Mouse (Mus musculus): ENCODE data around the gene Kctd12. TPM values are rescaled to one million over a fixed set of nuclear protein-coding genes. Genes with fewer than 3 reads are reported as not detected.

Gene Kctd12
- polyA plus RNA-seq, 1 experiment from 2014 or later: 14.6 TPM

DNA sequence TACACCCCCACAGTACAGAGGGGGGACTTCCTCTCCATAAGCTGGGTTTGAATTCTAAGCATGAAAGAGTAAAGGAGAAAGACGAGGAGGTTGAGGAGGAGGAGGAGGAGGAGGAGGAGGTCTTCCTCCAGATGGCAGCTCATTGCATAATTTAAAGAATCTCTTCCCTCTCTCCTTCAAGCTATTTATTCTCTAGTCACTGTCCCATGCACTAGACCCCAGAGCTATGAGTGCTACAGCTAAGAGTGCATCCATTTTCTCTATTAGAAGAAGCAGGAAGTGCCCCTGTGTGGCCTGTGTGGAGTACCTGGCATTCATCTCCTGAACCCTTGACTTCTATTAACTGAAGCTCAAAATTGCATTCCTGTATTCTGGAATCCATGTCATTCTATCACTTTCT, 51.5 kb downstream of the Kctd12 start:
- H3K36me3 ChIP-seq (ENCODE audit: control insufficient read depth, insufficient read depth, low read length): no peaks in the 10 kb centered on the region
- 70% methylated on average over 1 of the region's 1 CpGs for WGBS

DNA sequence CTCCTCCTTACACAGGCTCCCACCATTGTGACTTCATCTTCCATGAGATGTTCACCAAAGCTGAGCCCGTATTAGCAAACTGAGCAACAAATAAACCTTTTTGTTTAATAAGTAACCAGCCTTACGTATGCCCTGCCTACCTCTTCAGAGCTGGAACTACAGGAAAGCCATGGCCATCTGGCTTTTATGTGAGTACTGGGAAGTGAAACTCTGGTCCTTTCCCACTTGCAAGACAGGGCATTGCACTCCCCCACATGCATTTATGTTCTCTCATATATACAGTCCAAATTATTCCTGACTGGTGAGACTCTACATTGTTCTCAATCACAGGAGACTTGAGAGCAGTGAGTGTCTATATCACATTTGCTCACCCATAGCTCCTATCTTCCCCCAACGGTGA, 52.9 kb downstream of the Kctd12 start:
- no peaks in the 10 kb centered on the region for H3K27me3 ChIP-seq (replicated peaks; ENCODE audit: control insufficient read depth, insufficient read depth, low read length)
- no peak overlapping the region for H3K9ac ChIP-seq (ENCODE audit: low read depth, low read length)
- WGBS: 83% methylated on average over 3 of the region's 3 CpGs
- H3K36me3 ChIP-seq (ENCODE audit: control insufficient read depth, insufficient read depth, low read length): no peaks in the 10 kb centered on the region
- no peak for ATAC-seq
- H3K4me3 ChIP-seq (ENCODE audit: low read length): no peak overlapping the region
- no peak overlapping the region for H3K4me2 ChIP-seq (ENCODE audit: low read length)
- H3K27ac ChIP-seq (ENCODE audit: low read depth, low read length): no peak overlapping the region
- H3K4me1 ChIP-seq (ENCODE audit: control insufficient read depth, insufficient read depth, low read depth, low read length): peaks cover 4% of the 10 kb centered on the region; the same call in 1 of the 2 replicates
- no peaks in the 10 kb centered on the region for H3K9me3 ChIP-seq (ENCODE audit: control insufficient read depth, low read length)

More for the DNA sequence above, 51.5 kb downstream of the Kctd12 start:
- no peaks in the 10 kb centered on the region for H3K9me3 ChIP-seq (ENCODE audit: control insufficient read depth, low read length)
- H3K4me2 ChIP-seq (ENCODE audit: low read length): no peak overlapping the region
- H3K9ac ChIP-seq (ENCODE audit: low read depth, low read length): no peak overlapping the region
- no peaks in the 10 kb centered on the region for H3K27me3 ChIP-seq (replicated peaks; ENCODE audit: control insufficient read depth, insufficient read depth, low read length)
- H3K4me1 ChIP-seq (ENCODE audit: control insufficient read depth, insufficient read depth, low read depth, low read length): peaks cover 4% of the 10 kb centered on the region; the same call in 1 of the 2 replicates
- no peak overlapping the region for H3K27ac ChIP-seq (ENCODE audit: low read depth, low read length)
- H3K4me3 ChIP-seq (ENCODE audit: low read length): no peak overlapping the region
- ATAC-seq: no peak

DNA sequence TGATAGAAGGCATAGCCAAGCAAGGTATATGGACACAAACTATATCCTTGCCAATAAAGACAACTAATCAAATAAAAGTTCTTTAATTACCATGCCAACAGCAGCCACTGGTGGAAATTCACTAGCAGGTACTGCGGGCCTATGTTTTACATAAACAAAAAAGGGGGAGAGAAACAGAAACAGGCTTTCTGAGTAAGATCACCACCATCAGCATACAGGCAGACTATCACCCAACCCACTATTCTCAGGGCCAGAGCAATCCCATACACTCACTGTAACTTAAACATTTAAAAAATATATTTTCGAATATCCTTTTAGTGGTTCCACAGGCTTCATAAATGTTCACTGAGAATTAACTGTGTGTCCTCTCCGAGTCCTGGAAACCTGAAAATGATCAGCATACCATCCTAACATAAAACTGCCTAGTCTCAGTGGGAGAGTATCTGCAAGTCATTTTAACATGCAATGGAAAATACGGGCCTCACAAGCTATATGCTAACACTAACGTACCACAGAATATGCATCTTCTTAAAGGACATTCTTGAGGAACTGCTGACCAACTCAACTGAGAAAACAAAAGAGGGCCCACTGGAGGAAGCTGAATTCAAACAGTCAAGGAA, 54.5 kb downstream of the Kctd12 start:
- no peak overlapping the region for H3K27ac ChIP-seq (ENCODE audit: low read depth, low read length)
- H3K36me3 ChIP-seq (ENCODE audit: control insufficient read depth, insufficient read depth, low read length): no peaks in the 10 kb centered on the region
- H3K4me1 ChIP-seq (ENCODE audit: control insufficient read depth, insufficient read depth, low read depth, low read length): peaks cover 4% of the 10 kb centered on the region; the same call in 1 of the 2 replicates
- H3K9me3 ChIP-seq (ENCODE audit: control insufficient read depth, low read length): no peaks in the 10 kb centered on the region
- ATAC-seq: no peak
- no peaks in the 10 kb centered on the region for H3K27me3 ChIP-seq (replicated peaks; ENCODE audit: control insufficient read depth, insufficient read depth, low read length)
- no peak overlapping the region for H3K9ac ChIP-seq (ENCODE audit: low read depth, low read length)
- 90% methylated on average over 5 of the region's 5 CpGs for WGBS
- no peak overlapping the region for H3K4me3 ChIP-seq (ENCODE audit: low read length)
- H3K4me2 ChIP-seq (ENCODE audit: low read length): no peak overlapping the region

Small RNA genes within 50 kb of the gene (microRNA-seq; reads per million reads assigned to microRNA genes)
- not detected for gene Mir5130

Other genes starting within 250 kb of the Kctd12 start
- gene Acod1, start 64.3 kb upstream of the Kctd12 start, polyA plus RNA-seq (2015; fragmentation: Nextera tagmentation; extraction: Ambion mirVana): not detected in 2 replicates
- gene Cln5, start 87.6 kb upstream of the Kctd12 start, polyA plus RNA-seq (2015; fragmentation: Nextera tagmentation; extraction: Ambion mirVana): 12.1 and 13.8 TPM in 2 replicates
- 18.5 and 21.3 TPM in 2 replicates for gene Fbxl3, start 116.9 kb upstream of the Kctd12 start, polyA plus RNA-seq (2015; fragmentation: Nextera tagmentation; extraction: Ambion mirVana)